Mouse (Mus musculus) brain, adult 10 weeks (tissue): Measurements from ENCODE around the gene Rex2. TPM values are rescaled to one million over a fixed set of nuclear protein-coding genes. Genes with fewer than 3 reads are reported as not detected.

Source experiments
- polyA plus RNA-seq: library from polyadenylated mRNA; stranded (reverse); fragments of 350-450 nt; fragmentation: Illumina TruSeq; extraction: RNeasy Lipid Tissue Mini Kit (QIAGEN cat#74804); gene quantifications from one replicate; pipeline ENCODE4 v1.2.3, GENCODE M21; 2015; ENCODE audit warnings: low read depth, low replicate concordance

Rex2 gene
- not detected for polyA plus RNA-seq

DNA sequence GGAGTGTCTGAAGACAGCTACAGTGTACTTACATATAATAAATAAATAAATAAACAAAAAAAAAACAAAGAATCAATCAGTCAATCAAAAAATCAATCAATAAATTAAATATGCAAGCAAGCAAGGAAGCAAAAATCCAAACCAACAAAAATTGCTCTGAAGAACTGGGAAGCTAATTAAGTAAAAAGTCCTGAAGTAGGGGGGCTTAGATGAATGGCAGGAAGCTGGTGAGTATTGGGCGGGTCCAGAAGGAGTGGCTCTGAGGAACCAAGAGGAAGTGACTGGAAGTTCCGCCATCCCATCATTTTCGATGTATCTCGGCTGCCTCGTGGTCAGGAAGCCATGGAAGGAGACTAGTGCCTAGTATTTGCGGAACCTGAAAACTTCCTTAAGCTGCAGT lies at the start of gene Rex2:
Gene Rex2, plus strand, starts transcription at position 301 of the 400 bp plus-strand sequence.

Other genes starting within 250 kb of the Rex2 start
- gene Gm21411, start 112.3 kb upstream of the Rex2 start, polyA plus RNA-seq: not detected
- gene Zfp989, start 49.9 kb upstream of the Rex2 start, polyA plus RNA-seq: not detected
- 5.2 TPM for gene Zfp991, start 110.2 kb downstream of the Rex2 start, polyA plus RNA-seq